Mouse (Mus musculus): ENCODE measurements around the gene Ly6g6d.

Ly6g6d gene

DNA sequence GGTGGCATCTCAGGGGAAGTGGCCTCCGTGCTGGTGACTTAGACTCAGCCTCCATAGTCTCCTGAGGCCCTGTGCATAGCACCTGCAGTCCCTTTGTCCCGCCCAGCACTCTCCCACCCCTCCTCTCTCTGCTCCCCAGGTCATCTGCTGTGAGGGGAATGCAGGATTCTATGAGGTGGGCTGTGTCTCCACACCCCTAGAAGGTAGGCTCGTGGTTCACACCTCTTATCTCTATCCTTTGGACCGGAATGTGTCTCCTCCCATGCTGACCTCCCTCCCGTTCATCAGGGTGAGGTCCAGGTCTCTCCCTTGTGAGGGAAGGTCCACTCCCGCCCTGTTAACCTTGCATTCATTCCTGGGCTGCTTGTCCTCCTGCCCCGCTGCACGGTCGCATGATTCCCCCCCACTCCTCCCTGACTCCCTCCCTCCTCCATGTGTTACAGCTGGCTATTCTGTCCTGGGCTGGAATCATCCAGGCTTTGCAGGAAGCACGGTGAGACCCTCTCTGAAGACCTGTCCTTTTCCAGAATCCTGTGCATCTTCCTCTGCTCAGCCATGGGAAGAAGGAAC, 22.4 kb upstream of the Ly6g6d start:
- no peak for DNase-seq (ENCODE audit: extremely low read depth, low read depth, low spot score)

- no peak for DNase-seq (ENCODE audit: extremely low read depth, low read depth, low spot score)
Observed at GRCm38 (mm10) chr17:35097164-35097655, 19.3 kb upstream of the Ly6g6d start.

DNA sequence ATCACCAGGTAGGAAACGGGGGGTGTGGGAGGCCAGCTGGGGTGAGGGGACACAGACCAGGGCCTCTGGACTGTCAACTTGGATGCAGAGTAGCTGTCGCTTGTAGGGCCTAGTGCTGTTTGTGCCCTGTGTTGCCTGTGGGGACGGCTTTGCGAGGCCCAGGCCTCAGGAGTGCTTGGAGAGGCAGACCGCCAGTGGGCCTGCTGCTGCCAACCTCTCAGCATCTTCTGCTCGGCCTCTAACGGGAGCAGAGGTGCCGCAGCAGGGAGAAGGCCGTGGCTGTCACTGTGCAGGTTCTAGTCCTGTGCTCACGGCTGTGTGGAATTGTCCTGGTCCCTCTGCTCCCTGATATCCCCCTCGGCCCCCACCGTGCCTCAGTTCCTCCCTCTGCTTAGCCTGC, 18.7 kb upstream of the Ly6g6d start:
- DNase-seq (ENCODE audit: extremely low read depth, low read depth, low spot score) = no peak

DNA sequence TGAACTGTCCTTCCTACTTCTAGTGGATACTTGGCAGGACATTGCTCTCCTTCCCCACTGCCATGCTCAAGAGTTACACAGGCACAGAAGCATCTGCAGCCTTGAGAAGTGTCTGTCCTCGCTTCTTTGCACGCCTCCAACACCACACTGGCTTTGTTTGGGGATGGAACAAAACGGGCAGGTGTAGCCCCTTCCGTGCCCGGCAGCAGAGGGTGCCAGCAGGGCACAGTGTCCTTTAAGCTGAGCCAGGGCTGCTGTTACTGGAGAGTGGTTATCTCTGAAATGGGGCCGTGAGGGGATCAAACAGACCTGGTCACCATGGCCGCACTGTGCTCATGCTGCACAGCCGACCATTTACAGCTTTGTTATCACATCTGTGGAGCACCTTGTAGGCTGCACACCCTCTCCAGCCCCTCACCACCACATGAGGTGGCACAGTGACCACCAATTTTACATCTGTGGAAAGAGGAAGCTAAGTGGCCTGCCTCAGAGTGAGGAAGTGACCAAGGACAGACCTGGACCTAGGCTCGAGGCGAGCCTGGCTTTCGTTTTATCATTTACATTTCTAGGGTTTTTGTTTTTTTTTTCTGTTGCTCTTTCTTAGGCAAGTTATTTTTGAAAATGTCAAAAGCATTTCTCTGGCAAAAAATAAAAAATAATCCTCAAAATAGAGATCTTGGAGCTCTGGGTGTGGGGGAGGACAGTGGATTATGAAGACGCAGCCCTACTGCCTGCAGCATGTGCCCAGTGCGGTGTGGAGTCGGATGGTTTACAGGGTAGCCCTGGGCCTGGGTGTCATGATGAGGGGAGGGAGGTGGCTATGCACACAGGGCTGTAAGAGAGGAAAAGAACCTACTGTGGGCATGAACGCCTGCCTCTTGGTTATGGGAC, 16.9 kb upstream of the Ly6g6d start:
- no peak for DNase-seq (ENCODE audit: extremely low read depth, low read depth, low spot score)

- no peak for DNase-seq (ENCODE audit: extremely low read depth, low read depth, low spot score)
Observed at GRCm38 (mm10) chr17:35092403-35093198, 14.7 kb upstream of the Ly6g6d start.

DNA sequence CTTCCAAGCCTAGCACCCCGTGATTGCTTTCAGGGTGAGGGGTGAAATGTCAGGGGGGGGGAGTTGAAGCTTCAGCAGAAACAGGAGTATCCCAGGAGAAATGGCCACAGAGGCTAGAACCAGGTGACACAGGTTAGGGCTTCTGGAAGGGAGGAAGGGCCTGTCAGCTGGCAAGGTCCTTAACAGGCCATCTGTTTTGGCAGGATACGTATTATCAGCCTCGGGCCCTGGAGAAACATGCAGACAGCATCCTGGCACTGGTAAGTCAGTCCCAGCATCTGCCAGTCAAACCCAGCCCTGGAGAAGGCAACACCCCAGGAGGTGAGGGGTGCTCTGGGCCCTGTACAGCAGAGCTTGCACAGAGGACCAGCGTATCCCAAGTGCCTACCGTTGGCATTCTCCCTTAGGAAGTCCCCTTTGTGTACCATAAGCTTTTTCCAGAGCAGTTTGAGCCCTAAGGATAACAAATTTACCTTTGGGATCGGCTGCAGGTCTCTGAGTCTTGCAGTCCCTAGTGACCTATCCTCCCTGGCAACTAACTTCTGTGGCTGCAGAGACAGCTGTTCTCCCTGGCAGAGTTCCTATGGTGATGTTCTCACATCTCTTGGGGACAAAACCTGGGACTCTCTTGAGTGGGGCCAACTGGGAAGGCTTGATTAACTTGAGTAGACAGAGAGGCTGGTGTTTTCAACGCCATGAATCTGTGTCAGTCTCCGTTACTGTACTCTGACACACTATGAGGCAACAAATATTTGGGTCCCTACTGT, 12.5 kb upstream of the Ly6g6d start:
- DNase-seq (ENCODE audit: extremely low read depth, low read depth, low spot score) = no peak

DNA sequence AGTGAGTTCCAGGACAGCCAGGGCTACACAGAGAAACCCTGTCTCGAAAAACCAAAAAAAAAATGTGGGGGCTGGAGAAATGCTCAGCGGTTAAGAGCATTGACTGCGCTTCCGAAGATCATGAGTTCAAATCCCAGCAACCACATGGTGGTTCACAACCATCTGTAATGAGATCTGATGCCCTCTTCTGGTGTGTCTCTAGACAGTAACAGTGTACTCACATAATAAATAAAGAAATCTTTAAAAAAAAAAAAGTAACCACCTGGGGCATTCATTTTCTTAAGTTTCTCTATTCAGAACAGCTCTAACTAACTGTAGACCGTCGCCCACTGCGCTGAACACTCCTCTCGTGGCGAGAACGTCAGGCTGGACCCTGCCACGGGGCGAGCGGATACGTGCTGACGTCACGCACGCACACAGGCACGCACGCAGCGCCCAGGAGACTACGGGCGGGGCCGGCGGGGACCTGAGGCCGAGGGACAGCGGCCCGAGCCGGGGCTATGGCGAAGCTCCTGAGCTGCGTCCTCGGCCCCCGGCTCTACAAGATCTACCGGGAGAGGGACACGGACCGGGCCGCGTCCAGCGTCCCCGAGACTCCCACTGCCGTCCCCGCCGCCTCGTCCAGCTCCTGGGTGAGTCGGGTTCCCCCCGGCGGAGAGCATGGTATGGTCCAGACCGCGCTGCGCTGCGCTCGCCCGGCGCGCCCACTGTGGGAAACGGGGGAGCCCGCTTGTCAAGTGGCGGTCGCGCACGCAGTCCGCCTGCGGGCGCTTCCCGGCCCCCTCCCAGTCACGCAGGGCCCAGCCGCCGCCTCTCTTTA, 11.2 kb upstream of the Ly6g6d start, which contains the start of gene Abhd16a:
Gene Abhd16a, plus strand, starts transcription at position 439 of the 820 bp plus-strand sequence.
- DNase-seq (ENCODE audit: extremely low read depth, low read depth, low spot score) = no peak

DNA sequence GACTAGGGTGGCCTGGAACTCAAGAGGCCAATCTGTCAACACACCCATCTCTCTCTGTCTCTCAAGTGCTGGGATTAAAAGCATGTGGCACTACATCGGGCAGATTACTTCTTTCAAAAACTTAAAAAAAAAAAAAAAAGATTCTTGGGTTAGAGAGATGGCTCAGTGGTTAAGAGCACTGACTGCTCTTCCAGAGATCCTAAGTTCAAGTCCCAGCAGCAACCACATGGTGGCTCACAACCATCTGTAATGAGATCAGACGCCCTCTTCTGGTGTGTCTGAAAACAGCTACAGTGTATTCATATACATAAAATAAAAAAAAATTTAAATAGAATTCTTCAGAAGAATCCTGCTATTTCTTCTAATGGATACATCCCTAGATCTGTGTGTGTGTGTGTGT, 10.3 kb upstream of the Ly6g6d start:
- DNase-seq (ENCODE audit: extremely low read depth, low read depth, low spot score) = no peak

- no peak for DNase-seq (ENCODE audit: extremely low read depth, low read depth, low spot score)
Observed at GRCm38 (mm10) chr17:35085208-35085865, 7.5 kb upstream of the Ly6g6d start, which contains the start of gene Ly6g6f. Gene Ly6g6f, minus strand, starts transcription at chr17:35085610.

DNA sequence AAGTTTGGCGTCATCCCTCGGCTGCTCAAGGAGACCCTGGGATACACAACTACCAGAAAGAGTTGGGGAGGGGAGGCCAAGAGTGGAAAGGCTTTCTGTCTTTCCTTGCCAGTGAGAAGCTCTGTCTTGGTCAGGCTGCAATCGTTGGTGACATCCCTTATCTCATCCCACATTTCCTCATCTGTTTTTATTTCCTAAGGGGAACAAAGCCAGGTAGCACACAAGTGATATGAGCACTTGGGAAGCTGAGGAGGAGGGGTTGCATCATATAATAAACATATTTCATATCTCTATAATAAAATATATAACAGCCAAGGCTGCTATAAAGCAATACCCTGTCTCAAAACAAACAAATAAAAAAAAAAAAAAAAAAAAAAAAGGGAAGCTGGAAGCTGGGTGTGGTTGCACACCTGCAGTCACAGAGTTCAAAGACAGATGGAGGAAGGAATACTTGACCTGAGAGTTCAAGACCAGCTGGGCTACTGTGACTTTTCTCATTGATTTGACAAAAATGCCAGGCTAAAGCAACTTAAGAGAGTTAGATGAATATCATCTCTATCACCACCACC, 6.1 kb upstream of the Ly6g6d start:
- DNase-seq (ENCODE audit: extremely low read depth, low read depth, low spot score) = no peak

DNA sequence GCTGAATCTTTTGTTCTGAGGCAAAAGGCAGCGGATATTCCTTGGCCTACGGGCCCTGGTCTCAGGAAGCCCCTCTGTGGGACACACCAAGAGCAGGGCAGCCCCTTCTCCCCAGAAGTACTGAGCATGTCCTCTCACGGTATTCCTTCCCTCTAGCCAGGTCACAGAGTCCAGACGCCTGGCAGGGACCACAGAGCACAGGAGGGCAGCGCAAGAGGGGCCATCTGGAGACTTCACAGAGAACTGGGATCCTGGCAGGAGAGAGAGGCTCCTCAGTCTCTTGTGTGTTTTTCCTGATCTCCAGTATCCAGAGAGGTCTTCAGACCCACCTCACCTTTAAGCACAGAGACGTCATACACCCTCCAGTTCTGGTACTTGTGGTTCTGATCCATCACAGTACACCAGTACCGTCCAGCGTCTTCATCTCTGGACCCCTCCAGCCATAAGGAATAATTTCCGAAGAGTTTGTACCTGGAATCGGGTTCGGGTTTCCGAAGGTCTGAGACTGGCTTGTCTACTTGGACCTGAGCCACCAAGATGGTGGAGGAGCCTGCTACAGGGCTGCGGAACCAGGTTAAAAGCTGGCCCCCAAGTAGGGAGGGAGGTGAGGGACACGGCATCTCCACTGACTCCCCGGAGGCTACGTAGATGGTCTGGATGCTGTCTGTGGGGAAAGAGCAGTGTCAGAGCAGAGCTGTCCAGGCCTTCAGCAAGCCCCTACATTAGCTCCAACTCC, 5.1 kb upstream of the Ly6g6d start:
- DNase-seq (ENCODE audit: extremely low read depth, low read depth, low spot score) = no peak

- DNase-seq (ENCODE audit: extremely low read depth, low read depth, low spot score) = no peak
Observed at GRCm38 (mm10) chr17:35080710-35081109, 2.8 kb upstream of the Ly6g6d start.

GRCm38 (mm10) chr17:35080248-35080647, 2.4 kb upstream of the Ly6g6d start:
- DNase-seq (ENCODE audit: extremely low read depth, low read depth, low spot score) = no peak

DNA sequence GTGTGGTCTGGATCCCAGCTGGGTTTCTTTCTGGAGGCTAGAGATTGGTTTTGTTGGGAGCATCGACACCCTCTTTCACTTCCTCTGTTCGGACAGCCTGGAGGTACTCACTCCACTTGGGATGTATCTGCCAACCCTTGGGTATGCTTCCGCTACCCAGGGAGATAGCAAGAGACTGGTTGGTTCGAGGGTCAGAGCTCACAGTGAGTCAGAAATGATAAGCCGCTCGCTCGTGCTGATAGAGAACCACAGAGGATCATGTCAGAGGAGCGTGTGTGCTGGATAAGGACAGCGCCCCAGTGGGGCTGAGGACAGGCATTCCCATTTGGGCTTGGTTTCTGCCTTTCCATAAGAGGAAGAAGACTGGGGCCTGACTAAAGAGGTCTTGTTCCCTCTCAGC, 1.9 kb upstream of the Ly6g6d start:
- no peak for DNase-seq (ENCODE audit: extremely low read depth, low read depth, low spot score)

DNA sequence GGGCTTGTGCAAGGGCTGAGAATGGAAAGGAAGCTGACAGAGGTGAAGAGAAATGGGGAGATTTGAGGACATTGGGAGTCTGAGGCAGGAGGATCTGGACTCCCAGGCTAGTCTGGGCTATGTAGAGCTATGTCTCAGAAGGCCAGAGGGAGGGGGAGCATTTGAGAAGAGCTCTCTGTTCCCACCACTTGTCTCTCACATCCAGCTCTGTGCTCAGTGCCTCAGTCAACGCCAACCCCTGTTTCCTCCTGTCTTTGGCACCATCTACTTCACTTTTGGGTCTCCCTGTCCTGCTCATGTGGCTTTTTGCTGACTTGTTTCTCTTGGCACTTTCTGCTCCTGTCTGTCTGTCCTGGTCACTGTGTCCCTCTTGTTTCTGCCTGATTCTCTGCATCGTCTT, 580 bp downstream of the Ly6g6d start:
- no peak for DNase-seq (ENCODE audit: extremely low read depth, low read depth, low spot score)

DNA sequence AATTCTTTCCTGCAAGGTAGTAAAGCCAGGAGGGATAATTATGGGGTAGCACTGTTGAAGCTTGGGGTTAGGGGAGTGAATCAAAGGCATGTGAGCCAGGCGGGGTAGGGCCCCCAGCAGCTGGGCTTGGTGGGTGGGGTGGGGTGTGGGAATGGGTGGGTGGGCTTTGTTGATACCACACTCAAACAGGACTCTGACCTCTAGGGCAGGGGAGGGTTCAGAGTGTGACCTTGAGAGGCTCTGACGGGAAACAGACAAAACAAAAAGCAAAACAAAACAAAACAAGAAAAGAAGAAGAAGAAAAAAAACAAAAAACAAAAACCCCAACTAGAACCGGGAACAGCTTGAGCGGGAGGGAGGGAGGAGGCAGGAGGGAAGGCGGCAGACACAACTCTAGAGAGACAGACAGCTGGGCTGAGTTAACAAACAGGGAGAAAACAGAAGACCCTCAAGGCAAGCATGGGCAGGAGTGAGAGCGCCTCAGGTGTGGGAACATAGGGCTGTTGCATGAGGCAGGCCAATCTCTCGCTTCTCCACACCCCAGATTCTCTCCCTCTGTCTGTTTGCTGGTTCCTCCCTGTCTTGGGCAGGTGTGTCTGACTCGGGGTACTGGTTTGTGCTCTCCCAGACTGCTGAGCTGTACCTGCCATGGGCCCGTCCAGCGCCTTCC, 1.2 kb downstream of the Ly6g6d start, which contains the start of gene Ly6g6e:
Gene Ly6g6e, plus strand, starts transcription at position 396 of the 670 bp plus-strand sequence.
- DNase-seq (ENCODE audit: extremely low read depth, low read depth, low spot score) = no peak

DNA sequence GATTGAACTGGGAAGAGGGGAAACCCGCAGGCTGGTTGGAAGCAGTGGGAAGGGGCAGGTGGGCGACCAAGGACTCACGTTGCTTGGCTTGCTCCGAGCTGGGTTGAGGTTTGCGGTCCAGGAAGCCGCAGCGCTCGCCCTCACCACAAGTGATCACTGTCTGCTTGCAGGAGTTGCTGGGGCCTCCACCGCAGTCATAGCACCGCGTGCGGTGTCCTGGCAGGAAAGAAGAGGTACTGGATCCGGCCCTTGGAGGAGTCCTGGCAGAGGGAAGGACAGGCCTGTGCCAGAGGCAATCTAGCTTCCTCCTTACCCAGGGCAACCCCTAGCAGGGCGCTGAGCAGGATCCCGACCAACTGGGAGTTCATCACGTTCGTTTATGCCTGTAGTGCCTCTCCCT, 3.8 kb downstream of the Ly6g6d start:
- no peak for DNase-seq (ENCODE audit: extremely low read depth, low read depth, low spot score)

- no peak for DNase-seq (ENCODE audit: extremely low read depth, low read depth, low spot score)
Observed at GRCm38 (mm10) chr17:35071454-35071853, 6.4 kb downstream of the Ly6g6d start.

Measured in fat pad, adult 2 months (tissue).